Mouse (Mus musculus): ENCODE data around the gene Hcn2.

The Hcn2 gene

DNA sequence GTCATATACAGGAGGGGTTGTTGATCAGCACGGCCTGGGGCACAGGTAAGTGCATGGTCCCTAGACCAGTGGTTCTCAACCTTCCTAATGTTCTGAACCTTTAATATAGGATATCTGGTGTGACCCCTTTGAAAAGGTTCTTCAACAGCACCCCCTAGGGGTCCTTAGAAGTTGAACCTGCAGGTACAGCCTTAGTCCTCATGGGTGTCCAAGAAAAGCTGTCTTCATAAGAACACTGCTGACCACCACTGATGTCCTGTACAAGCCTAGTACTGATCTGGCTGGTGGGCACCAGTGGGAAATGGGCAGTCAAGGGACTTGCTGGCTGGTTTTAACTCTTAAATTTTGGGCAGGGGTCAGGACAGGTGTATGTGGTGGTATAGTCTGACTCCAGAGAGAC, 4.4 kb upstream of the Hcn2 start:
- no peak for DNase-seq

DNA sequence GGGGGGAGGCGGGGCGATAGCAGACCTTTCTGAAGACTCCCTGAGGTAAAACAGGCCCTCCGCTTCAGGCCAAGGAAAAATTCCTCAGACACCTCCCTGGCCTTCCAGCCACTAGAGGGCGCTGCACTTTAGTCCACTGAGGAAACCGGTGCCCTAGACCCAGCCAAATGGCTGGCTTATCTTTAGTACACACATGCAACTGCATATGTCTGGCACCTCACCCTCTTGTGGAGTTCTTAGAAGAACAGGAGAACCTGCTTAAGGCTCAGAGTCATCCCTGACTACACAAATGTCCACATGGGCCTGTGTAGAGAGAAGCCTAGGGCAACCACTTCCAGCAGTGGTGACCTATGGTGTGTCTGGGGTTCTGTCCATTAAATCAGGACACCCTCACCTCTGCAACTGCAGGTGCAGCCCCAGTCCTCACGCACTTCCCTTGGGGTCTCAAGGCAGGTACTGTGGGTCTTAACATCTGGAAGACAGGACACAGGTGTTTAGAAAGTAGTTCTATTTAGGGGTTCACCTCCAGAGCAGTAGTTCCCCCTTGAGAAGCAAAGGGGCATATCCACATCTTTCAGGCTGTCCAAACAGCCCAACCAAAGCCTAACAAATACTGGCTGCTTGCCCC, 3.8 kb upstream of the Hcn2 start:
- peak; percentile 84 for DNase-seq

DNA sequence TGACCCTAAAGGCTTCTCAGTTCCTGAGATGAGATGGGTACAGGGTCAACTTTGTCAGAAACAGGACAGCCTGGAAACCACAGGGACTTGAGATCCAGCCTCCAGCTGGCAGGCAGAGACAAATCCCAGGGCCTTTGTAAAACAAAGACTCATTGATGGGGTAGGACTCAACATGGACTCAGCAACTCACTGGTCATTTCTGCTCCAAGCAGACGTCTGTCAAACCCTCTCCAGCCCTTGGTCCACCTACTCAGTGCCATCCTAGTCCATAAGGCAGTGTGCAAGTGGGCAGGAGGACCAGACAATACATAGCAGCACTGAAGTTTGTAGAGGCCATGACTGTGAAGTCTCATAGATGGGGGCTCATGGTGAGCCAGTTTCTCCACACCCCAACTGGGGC, 3.3 kb upstream of the Hcn2 start:
- DNase-seq, result no peak

DNA sequence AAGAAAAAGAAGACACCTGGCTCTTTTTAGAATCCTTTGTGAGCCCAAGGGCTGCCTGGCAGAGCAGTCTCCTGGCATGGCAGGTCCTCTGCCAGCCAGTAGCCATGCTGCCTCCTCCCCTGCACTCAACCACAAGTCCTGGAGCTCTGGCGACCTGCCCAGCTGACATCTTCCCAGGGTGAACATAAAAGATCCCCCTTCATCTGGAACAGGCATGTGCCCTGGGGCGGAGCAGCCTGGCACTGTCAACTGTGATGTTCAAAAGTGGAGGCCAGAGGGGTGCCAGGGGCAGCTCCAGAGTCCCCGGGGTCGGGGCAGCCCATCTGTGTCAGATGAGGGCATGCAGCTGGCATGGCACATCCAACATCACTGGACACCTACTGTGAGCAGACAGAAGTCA, 1.4 kb upstream of the Hcn2 start:
- DNase-seq, result no peak

DNA sequence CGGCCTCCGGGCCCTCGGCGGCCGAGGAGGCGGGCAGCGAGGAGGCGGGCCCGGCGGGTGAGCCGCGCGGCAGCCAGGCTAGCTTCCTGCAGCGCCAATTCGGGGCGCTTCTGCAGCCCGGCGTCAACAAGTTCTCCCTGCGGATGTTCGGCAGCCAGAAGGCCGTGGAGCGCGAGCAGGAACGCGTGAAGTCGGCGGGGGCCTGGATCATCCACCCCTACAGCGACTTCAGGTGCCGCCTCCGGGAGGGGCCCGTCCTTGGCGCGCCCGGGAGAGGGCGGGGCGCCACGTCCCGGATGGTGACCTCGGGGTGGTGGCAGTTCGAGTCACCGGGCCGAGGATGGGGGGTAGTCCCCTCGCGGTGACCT, 538 bp downstream of the Hcn2 start:
- peak; percentile 68 for DNase-seq

DNA sequence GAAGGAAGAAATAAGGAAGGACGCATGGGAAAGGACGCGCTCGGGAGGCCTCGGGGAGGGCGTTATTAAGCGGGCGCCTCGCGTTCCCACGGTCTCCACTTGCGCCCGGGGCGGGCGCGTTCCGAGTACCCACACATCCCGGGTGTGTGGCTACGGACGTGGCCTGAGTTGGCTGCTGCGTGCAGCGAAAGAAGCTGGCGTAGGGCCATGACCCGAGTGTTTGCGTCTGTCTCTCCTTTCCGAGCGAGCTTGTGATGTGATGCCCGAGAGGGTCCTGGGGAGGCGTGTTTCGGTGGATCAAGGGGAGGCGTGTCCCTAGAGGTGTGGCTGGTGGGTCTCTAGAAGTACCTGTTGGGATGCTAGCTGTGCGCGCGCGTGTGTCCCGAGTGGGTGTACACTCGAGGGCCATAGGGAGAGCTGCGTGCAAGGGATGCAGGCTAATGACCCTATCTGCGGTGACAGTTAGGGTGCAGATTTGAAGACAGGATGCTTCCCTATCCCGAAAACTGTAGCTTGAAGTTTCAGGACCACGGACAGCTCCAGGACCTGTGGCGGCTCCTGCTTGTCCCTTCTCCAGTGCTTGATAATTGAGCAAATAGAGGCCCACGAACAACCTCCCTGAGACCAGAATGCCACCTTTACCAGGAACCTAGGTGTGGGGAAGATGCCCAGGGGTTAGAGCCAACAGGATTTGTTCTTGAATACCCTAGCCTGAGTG, 1.4 kb downstream of the Hcn2 start:
- no peak for DNase-seq

DNA sequence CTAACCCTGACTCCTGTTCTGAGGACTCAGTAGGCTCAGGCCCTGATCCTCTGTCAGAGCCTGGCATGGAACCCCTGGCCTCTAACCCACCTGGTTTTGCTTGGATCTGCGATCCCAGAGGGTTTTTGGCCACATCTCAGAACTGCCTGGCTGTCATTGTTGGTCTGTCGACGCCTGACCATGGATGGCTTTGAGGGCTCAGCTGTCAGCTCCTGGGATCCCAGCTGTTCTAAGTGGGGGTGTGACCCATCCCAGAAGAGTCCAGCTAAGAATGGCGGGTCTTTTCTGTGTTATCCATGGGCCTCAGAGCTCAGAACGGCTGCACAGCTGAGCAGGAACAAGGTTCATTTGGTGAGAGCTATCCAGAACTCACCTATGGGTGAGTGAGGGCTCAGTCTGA, 4.7 kb downstream of the Hcn2 start:
- no peak for DNase-seq

DNA sequence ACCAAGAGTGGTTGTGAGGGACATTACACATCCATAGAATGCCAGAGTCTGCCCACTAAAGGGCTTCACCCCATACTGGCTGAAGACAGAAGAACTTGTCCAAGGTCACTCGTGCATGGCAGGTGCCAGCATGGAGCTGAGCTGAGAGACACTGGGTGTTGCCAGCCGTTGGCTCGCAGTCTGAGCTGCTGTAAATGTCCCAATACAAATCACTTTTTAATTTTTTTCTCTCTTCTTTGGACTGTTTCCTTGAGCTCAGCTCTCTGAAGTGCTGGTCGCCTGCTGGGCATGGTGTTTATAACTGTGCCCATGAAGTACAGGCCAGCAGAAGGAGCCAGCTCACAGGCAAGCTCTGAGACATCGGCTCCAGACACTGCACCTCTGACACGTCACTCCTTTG, 6.6 kb downstream of the Hcn2 start:
- DNase-seq, result no peak

DNA sequence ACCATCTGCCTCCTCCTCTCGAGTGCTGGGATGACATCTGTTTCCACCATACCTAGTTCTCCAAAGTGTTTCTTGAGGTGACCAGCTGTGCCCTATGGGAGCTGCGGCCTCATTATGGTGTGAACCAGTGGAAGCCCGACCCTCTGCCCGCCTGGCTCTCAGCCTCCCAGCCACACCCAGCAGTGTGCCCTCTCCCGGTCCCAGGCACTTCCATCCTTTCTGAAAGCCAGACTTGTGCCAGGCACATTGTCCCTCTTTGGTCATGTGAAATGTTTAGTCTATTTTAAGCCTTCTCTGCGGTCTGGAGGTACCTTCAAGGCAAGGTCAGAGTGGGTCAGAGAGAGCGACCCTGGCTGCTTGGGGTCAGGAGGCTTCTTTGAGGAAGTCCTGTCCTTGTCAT, 7.3 kb downstream of the Hcn2 start:
- DNase-seq, result no peak

DNA sequence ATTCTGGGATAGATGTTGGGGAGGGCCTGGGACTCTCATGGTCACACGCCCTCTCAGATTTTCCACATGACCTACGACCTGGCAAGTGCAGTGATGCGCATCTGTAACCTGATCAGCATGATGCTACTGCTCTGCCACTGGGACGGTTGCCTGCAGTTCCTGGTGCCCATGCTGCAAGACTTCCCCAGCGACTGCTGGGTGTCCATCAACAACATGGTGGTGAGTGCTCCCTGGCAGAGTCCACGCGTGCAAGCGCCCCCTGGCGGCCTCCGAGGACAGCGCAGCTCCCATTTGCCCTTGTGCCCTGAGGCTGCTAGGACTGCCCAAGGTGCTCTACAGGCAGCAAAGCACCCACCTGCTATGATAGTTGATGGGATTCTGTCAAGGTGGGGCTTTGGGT, 9.7 kb downstream of the Hcn2 start:
- no peak for DNase-seq

DNA sequence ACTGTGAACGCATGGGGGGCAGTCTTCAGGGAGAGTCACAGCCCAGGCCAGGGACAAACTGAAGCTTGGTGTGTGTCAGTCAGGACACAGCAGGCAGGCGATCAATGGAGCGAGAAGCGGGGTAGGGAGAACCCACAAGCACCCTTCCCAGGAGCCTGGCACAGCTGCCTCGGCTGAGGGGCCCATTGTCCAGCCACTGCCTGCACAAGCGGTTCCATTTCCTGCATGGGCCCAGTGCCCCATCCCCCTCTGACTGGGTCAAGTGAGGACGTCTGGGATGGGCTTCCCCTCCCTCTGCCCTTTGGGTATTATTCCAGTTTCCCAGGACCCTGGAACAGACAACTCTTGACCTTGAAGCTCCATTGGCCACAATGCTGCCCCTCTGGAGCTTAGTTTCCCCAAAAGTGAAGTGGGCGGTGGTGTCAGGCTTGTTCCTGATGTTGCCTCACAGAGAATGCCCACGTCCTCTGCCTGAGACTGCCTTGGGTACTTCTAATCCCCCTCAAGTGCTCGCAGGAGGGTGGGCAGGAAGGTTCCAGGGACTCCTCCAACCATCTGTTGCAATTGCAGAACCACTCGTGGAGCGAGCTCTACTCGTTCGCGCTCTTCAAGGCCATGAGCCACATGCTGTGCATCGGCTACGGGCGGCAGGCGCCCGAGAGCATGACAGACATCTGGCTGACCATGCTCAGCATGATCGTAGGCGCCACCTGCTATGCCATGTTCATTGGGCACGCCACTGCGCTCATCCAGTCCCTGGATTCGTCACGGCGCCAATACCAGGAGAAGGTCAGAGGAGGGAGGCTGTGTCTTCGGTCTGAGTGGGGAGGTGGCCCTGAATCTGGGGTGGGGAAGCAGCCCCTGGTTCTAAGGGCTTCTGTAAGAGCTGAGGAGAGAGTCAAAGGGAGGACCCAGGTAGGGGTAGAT, 12.2 kb downstream of the Hcn2 start:
- DNase-seq, result peak; percentile 74

DNA sequence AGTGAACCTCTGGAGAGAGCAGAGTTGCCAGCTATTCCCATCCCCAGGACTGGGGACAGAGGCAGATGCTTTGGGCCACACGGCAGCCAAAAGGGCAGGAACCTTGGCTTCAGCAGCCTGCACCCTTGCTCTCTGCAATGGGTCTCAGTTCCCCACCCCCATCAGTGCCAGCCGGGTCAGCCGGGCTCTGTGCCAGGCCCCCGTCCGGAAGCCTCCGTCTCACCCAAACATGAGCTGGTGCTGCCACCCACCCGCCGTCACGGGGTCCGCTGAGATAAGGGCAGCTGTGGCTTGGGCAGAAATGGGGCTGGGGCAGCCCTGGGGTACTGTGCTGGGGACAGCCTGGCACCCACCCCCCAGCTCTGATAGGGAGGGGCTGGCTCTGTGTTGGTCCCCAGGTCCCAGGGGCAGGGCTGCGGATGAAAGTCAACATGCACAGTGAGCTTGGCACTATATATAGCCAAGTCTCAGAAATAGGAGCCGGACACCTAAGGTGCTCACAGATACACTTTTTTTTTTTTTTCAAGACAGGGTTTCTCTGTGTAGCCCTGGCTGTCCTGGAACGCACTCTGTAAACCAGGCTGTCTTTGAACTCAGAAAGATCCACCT, 13.0 kb downstream of the Hcn2 start:
- DNase-seq, result peak; percentile 79

DNA sequence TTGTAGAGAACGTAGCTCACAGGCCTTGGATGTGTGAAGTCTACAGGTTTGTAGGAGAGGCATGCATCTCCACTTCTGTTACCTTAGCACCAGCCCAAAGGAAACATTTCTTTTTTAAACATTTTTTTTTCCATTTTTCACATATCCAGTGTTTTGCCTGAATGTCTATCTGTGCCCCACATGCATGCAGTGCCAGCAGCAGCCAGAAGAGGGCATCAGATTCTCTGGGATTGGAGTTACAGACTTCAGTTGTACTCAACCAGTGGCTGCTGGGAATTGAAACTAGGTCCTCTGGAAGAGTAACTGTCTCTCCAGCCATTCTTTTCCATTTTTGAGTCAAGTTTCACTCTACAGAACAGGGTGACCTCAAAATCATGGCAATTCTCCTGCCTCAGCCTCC, 16.1 kb downstream of the Hcn2 start:
- no peak for DNase-seq

DNA sequence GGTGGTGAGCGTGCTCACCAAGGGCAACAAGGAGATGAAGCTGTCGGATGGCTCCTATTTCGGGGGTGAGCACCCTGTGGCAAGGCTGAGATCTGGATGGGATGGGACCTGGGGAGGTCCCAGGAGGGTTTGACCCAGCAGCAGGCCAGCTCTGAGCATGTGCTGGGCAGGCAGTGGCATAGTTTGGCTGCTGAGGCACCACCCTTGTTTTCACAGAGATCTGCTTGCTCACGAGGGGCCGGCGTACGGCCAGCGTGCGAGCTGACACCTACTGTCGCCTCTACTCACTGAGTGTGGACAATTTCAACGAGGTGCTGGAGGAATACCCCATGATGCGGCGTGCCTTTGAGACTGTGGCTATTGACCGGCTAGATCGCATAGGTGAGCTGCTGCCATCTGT, 17.4 kb downstream of the Hcn2 start:
- no peak for DNase-seq

DNA sequence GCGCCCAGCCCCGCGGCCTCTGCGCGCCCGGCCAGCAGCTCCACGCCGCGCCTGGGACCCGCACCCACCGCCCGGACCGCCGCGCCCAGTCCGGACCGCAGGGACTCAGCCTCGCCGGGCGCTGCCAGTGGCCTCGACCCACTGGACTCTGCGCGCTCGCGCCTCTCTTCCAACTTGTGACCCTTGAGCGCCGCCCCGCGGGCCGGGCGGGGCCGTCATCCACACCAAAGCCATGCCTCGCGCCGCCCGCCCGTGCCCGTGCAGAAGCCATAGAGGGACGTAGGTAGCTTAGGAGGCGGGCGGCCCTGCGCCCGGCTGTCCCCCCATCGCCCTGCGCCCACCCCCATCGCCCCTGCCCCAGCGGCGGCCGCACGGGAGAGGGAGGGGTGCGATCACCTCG, 18.9 kb downstream of the Hcn2 start:
- no peak for DNase-seq

DNA sequence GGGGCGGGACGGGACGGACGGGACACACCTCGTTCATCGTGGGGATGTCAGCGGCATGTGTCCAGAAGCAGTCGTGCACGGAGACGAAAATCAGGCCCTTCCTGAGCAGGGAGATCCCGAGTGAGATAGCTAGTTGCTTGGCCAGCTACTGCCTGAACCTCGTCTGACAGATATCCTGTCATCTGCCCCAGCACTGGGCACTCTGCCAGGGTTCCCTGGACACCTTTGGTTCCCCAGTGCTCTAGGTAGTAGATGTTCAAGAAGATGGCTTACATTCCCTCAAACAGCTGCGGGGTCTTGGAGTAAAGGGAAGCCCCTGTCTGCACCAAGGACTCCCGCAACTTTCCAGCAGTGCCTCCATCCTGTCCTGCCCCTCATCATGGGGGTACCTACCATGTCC, 20.3 kb downstream of the Hcn2 start:
- no peak for DNase-seq

DNA sequence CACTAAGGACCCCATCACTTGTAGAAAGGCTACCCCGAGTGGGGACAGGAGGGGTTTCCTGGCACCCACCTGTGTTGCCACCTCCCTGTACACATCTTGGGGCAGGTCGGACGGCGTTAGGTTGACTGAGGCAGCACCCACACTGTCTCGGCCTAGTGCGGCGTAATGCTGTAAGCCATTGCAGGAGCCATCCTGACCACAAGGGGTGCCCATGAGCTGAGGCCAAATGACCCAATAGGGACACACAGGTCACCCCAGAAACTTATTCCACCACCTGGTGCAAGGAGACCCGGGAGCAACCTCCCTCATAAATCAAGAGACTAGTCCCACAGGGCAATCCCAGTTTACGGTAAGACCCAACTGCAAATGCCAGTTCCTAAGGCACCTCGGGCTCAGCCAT, 21.8 kb downstream of the Hcn2 start:
- DNase-seq, result no peak

DNA sequence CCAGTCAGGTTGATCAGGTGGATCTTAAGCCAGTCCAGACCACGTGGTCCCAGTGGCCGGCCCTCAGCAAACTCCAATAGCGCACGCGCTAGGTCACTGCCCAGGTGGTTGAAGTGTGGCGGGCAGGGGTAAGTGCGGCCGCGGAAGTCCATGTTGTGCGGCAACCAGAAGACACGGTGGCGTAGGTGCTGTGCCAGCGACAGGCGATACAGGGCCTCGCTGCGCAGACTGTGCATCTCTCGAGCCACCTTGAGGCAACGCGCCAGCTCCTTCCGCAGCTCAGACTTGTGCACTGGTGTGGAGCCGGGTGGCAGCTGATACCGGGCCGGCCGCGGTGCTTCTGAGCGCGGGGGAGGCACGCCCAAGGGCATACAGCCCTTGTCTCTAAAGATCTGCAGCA, 22.8 kb downstream of the Hcn2 start:
- DNase-seq, result no peak

DNA sequence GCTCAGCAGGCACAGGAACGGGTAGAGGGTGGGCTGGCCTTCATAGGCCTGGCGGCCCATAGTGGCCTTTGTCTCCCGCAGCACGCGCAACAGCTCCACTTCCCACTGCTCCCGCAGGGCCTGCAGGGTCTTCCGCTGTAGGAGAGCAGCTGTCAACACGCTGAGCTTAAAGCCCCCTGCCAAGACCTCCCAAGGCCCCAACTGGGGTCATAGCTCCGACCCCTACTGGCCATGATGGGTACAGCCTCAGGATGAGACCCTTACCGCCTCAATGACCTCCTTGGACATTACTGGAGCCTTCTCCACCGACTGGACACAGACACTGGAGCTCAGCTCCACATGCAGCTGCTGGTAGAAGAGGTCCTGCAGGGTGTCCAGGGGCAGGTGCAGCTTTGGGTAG, 24.4 kb downstream of the Hcn2 start:
- no peak for DNase-seq

DNA sequence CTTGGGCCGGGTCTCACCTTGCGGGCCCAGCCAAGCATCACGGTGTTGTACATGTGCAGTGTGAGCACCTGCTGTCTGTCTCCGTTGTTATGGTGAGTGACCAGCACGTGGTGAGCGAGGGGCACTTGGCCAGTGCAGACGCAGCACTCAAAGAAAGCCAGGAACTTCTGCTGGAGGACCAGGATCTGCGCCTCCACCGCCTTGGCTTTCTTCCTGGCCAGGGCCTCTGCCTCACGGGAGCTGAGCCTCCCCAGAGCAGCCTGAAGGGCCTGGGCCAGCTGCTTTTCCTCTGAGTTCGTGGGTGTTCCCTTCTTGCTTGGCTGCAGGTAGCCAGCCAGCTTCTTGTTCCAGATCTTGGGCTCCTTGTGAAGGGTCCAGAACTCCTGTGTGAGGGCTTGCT, 26.7 kb downstream of the Hcn2 start:
- DNase-seq, result no peak

DNA sequence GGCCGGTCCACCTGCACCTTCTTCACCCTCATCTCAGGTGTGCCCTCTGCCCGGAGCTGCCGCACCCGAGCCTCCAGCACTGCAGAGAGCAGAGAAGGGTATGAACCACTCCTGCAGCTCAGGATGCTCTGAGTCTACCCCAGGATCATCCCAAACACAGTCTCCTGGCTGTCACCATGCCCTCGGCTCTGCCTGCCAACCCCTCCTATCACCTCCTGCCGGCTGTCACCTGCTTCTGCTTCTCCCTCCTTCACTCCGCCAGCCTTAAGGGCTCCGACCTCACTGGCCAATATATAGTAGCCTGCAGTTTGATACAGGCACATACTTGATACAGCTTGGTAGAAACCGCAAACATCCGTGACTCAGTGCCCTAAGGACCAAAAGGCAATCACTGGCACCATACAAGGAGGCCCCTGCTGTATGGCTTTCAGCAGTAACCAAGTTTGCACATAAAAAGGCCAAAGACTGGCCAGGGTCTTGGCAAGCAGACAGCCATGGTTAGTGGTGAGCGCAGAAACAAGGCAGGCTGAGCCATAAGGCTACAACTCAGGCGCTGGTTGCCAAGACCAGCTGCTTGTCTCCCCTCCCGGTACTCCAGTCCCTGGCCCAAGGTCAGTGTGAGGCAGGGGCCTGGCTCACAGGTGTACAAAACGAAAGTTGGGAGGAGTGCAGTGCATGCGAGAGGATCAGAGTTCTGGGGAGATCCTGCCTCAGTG, 27.4 kb downstream of the Hcn2 start:
- DNase-seq, result no peak

DNA sequence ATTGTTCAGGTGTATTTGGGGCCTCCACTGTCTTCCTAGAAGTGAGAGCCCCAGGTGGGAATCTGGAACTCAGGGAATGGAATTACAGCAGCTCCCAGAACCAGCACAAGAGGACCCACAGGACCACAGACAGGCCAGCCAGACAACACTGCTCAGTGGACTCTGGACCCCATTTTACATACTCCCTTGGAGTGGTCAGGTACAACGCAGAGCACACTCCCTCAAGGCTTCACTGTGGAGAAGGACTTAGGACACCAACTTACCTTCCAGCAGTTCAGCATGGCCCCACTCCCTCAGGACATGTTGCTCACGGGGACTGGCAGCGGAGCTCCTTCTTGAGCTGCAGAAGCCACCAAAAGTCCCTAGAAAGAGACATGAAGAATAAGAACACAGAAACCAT, 29.0 kb downstream of the Hcn2 start:
- no peak for DNase-seq

Measured in right cerebral cortex, adult 18-20 months (tissue).